Mouse (Mus musculus): ENCODE results near the gene Gm28845. TPM values are rescaled to one million over a fixed set of nuclear protein-coding genes. Genes with fewer than 3 reads are reported as not detected.
"Not testable (repeated sequence)": the region's sequence is repeated elsewhere in the genome, so short reads cannot be mapped to it uniquely, and the experiment has no call there.

The Gm28845 gene
- polyA plus RNA-seq, 1 experiment from 2014 or later: not detected

GRCm38 (mm10) chr1:65090370-65090769 is 29.0 kb downstream of the Gm28845 start:
- WGBS: 82% methylated on average over 2 of the region's 2 CpGs
- no peaks in the 10 kb centered on the region for H3K36me3 ChIP-seq
- H3K4me2 ChIP-seq: no peak overlapping the region
- no peak overlapping the region for H3K4me3 ChIP-seq
- no peaks in the 10 kb centered on the region for H3K27me3 ChIP-seq
- no peaks in the 10 kb centered on the region for H3K9me3 ChIP-seq
- H3K4me1 ChIP-seq (replicated peaks): no peaks in the 10 kb centered on the region
- H3K9ac ChIP-seq: no peak overlapping the region
- ATAC-seq (ENCODE audit: low FRiP score): no peak
- no peak overlapping the region for H3K27ac ChIP-seq

DNA sequence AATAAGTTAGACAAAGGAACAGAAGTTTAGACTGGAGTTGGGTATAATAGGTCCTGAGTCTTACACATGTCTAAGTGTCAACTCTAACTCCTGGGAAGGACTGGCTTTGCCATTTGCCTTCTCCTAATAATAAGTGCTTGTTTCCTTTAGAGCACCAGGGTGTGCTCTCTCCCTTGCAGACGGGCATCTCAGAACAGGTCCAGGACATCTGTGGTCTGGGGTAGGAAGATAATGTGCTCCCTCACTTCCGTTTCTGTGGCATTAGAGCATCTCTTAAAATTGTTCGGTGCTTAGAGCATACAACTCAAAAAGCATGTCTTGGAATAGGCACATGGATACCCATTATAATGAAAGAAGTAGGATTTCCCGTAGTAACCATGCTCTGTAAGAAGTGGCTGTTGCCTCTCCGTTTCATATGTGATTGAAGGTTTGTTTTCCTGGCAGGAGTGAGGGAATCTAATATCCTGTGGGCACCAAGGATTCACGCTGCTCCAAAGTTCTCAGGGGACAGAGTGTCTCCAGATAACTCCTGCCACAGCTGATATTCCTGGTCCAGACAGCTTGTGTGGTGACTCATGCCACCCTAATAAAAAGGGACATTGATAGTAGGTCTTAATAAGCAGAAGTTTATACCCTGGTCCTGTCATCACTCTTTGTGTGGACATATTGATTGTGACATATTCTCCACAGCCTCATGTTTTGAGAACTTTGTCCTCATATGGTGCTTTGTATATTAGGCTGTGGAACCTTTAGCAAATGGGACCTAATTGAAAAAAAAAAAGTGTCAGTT is 30.6 kb downstream of the Gm28845 start:
- no peak for ATAC-seq (ENCODE audit: low FRiP score)
- 85% methylated on average over 6 of the region's 6 CpGs for WGBS
- Histone ChIP-seq H3K9me3 (no peaks in the 10 kb centered on the region), H3K9ac (no peak overlapping the region), H3K4me2 (no peak overlapping the region), H3K36me3 (no peaks in the 10 kb centered on the region), H3K27ac (no peak overlapping the region), H3K4me3 (no peak overlapping the region), H3K4me1 (replicated peaks) (no peaks in the 10 kb centered on the region), H3K27me3 (no peaks in the 10 kb centered on the region)

GRCm38 (mm10) chr1:65082188-65082587 is 37.2 kb downstream of the Gm28845 start, which contains the start of gene Crygb:
Gene Crygb, minus strand, starts transcription at chr1:65082288.
- WGBS: 32% methylated on average over 7 of the region's 7 CpGs
- Histone ChIP-seq H3K4me1 (replicated peaks) (no peaks in the 10 kb centered on the region), H3K4me2 (no peak within 1 kb of the TSS), H3K4me3 (no peak within 1 kb of the TSS), H3K9ac (no peak within 1 kb of the TSS), H3K27ac (no peak within 1 kb of the TSS), H3K9me3 (no peaks in the 10 kb centered on the region), H3K27me3 (no peaks in the 10 kb centered on the region), H3K36me3 (no peaks in the 10 kb centered on the region)
- ATAC-seq (ENCODE audit: low FRiP score): no peak

GRCm38 (mm10) chr1:65075607-65076006 is 43.8 kb downstream of the Gm28845 start:
- no peak for ATAC-seq (ENCODE audit: low FRiP score)
- no peaks in the 10 kb centered on the region for H3K4me1 ChIP-seq (replicated peaks)
- H3K4me2 ChIP-seq: no peak overlapping the region
- H3K27me3 ChIP-seq: no peaks in the 10 kb centered on the region
- H3K9ac ChIP-seq: no peak overlapping the region
- H3K4me3 ChIP-seq: no peak overlapping the region
- WGBS: 27% methylated on average over 5 of the region's 5 CpGs
- H3K27ac ChIP-seq: no peak overlapping the region
- H3K36me3 ChIP-seq: no peaks in the 10 kb centered on the region
- H3K9me3 ChIP-seq: no peaks in the 10 kb centered on the region

DNA sequence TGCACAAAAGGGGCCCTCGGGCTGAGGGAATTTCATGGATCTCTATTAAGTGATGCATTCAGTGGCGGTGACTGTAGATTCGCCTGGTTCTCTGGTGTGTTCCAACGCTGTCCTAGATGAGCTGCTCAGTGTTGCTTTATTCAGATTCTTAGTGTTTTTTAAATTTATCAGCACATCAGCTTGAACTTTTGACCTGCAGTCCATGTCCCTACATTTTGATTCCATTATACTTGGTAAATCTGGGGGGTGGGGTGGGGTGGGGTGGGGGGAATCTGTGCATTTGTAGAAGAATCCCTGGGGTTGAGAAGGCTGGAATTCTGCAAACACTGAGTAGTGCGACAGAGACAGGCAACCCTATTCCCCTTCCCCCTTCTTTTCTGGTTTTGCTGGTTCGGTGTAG is 45.8 kb downstream of the Gm28845 start, which contains the start of gene Crygc:
Gene Crygc, minus strand, starts transcription at position 101 of the 400 bp plus-strand sequence.
- H3K9ac ChIP-seq: no peak within 1 kb of the TSS
- no peaks in the 10 kb centered on the region for H3K4me1 ChIP-seq (replicated peaks)
- H3K4me3 ChIP-seq: no peak within 1 kb of the TSS
- H3K36me3 ChIP-seq: no peaks in the 10 kb centered on the region
- ATAC-seq (ENCODE audit: low FRiP score): no peak
- H3K4me2 ChIP-seq: no peak within 1 kb of the TSS
- no peaks in the 10 kb centered on the region for H3K9me3 ChIP-seq
- WGBS: 57% methylated on average over 6 of the region's 6 CpGs
- H3K27ac ChIP-seq: no peak within 1 kb of the TSS
- no peaks in the 10 kb centered on the region for H3K27me3 ChIP-seq

- H3K9ac ChIP-seq: no peak overlapping the region
- no peaks in the 10 kb centered on the region for H3K9me3 ChIP-seq
- H3K4me3 ChIP-seq: no peak overlapping the region
- no peaks in the 10 kb centered on the region for H3K4me1 ChIP-seq (replicated peaks)
- H3K27me3 ChIP-seq: no peaks in the 10 kb centered on the region
- H3K36me3 ChIP-seq: no peaks in the 10 kb centered on the region
- H3K4me2 ChIP-seq: no peak overlapping the region
- H3K27ac ChIP-seq: no peak overlapping the region
- ATAC-seq (ENCODE audit: low FRiP score): no peak
Measured at GRCm38 (mm10) chr1:65067842-65068241, 51.5 kb downstream of the Gm28845 start.

DNA sequence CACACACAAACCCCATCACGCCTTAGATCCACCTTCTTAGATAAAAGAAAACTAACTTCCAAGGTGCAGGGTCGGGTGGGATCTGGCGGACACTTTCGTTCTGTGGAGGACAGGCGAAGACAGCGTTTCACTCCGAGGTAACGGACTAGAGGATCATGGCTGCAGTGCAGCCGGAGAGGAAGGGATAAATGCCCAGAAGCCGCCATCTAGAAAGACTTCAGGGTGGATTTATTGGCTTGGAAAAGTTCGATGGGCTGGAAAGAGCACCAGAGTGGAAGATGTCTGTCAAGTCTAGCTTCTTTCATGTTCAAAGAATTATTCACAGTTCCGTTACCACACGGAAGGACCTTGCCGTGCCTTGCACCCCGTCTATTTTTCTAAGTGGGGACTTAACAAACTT is 55.2 kb downstream of the Gm28845 start:
- no peaks in the 10 kb centered on the region for H3K9me3 ChIP-seq
- H3K27ac ChIP-seq: no peak overlapping the region
- H3K4me2 ChIP-seq: no peak overlapping the region
- H3K4me3 ChIP-seq: no peak overlapping the region
- no peak for ATAC-seq (ENCODE audit: low FRiP score)
- H3K4me1 ChIP-seq (replicated peaks): no peaks in the 10 kb centered on the region
- no peak overlapping the region for H3K9ac ChIP-seq
- H3K36me3 ChIP-seq: no peaks in the 10 kb centered on the region
- no peaks in the 10 kb centered on the region for H3K27me3 ChIP-seq
- WGBS: 80% methylated on average over 15 of the region's 15 CpGs

DNA sequence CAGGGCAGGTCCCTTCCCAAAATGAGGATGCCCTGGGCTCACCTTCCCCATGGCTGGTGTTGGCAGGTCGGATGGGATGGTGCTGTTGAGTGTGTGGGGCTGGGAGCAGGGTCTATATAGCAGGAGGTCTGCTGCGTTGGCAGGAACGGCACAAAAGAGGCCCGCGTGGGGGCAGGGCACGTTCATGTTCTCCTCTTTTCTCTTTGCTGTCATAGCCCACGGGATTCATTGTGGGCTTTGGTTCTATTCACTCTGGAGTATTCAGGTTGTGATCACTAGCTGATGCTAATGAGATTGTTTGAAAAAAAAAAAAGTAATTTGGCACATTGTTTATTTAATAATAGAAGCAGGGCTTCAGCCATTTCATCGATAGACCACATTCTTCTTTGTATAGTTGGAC is 56.0 kb downstream of the Gm28845 start, which contains the start of gene Crygd:
Gene Crygd, minus strand, starts transcription at position 101 of the 400 bp plus-strand sequence.
- ATAC-seq (ENCODE audit: low FRiP score): no peak
- H3K4me3 ChIP-seq: no peak within 1 kb of the TSS
- no peaks in the 10 kb centered on the region for H3K27me3 ChIP-seq
- no peaks in the 10 kb centered on the region for H3K4me1 ChIP-seq (replicated peaks)
- no peaks in the 10 kb centered on the region for H3K9me3 ChIP-seq
- no peak within 1 kb of the TSS for H3K4me2 ChIP-seq
- H3K9ac ChIP-seq: no peak within 1 kb of the TSS
- no peaks in the 10 kb centered on the region for H3K36me3 ChIP-seq
- H3K27ac ChIP-seq: no peak within 1 kb of the TSS
- WGBS: 50% methylated on average over 8 of the region's 8 CpGs

GRCm38 (mm10) chr1:65052140-65052539 is 67.2 kb downstream of the Gm28845 start:
- no peak for ATAC-seq (ENCODE audit: low FRiP score)
- Histone ChIP-seq H3K9me3 (no peaks in the 10 kb centered on the region; the same call in 1 of the 2 replicates), H3K27ac (no peak overlapping the region), H3K4me3 (no peak overlapping the region), H3K4me1 (replicated peaks) (no peaks in the 10 kb centered on the region), H3K36me3 (no peaks in the 10 kb centered on the region), H3K4me2 (no peak overlapping the region), H3K27me3 (peaks cover 9% of the 10 kb centered on the region; the same call in 1 of the 2 replicates), H3K9ac (no peak overlapping the region)
- WGBS: 40% methylated on average over 2 of the region's 2 CpGs

DNA sequence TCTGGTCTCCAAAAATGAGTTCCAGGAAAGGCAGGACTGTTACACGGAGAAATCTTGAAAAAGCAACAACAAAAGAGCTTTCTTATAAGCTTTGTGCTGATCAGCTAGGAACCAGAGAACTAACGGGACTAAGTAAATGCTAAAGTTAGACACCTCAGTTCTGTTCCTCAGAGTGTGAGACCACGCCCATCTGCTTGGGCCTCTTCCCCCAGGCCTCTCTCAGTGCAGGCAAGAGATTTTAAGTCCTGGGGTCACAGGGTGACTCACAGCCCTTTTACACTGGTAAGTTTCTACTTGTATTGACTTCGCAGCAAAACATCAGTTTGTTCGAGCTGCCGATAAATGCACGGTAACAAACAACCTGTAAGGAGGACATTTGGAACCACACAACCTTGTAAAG is 67.7 kb downstream of the Gm28845 start:
- Histone ChIP-seq H3K4me2 (no peak overlapping the region), H3K9me3 (no peaks in the 10 kb centered on the region; the same call in 1 of the 2 replicates), H3K27ac (no peak overlapping the region), H3K27me3 (peaks cover 9% of the 10 kb centered on the region; the same call in 1 of the 2 replicates), H3K9ac (no peak overlapping the region), H3K36me3 (no peaks in the 10 kb centered on the region), H3K4me3 (no peak overlapping the region), H3K4me1 (replicated peaks) (no peaks in the 10 kb centered on the region)
- ATAC-seq (ENCODE audit: low FRiP score): no peak
- 53% methylated on average over 7 of the region's 7 CpGs for WGBS

DNA sequence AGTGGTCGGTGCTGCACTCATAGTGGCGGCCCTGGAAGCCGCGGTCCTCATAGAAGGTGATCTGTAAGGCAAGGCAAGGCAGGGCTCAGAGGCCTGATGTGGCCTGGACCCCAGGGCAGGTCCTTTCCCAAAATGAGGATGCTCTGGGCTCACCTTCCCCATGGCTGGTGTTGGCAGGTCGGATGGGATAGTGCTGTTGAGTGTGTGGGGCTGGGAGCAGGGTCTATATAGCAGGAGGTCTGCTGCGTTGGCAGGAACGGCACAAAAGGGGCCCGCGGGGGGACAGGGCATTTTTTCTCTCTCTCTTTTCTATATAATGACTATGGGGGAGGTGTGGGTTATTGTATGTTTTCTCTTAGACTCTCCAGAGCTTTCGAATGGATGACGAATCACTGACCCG is 68.4 kb downstream of the Gm28845 start, which contains the start of gene Cryge:
Gene Cryge, minus strand, starts transcription at position 198 of the 400 bp plus-strand sequence.
- H3K4me2 ChIP-seq; H3K4me1 ChIP-seq (replicated peaks); H3K27me3 ChIP-seq; H3K4me3 ChIP-seq; H3K9ac ChIP-seq; H3K27ac ChIP-seq; ATAC-seq (ENCODE audit: low FRiP score); H3K36me3 ChIP-seq; H3K9me3 ChIP-seq: not testable (repeated sequence)
- WGBS: 49% methylated on average over 12 of the region's 12 CpGs

Data from hindbrain, embryonic 13.5 days (tissue).